Mouse (Mus musculus): ENCODE data around the gene Mmp27.

The Mmp27 gene

DNA sequence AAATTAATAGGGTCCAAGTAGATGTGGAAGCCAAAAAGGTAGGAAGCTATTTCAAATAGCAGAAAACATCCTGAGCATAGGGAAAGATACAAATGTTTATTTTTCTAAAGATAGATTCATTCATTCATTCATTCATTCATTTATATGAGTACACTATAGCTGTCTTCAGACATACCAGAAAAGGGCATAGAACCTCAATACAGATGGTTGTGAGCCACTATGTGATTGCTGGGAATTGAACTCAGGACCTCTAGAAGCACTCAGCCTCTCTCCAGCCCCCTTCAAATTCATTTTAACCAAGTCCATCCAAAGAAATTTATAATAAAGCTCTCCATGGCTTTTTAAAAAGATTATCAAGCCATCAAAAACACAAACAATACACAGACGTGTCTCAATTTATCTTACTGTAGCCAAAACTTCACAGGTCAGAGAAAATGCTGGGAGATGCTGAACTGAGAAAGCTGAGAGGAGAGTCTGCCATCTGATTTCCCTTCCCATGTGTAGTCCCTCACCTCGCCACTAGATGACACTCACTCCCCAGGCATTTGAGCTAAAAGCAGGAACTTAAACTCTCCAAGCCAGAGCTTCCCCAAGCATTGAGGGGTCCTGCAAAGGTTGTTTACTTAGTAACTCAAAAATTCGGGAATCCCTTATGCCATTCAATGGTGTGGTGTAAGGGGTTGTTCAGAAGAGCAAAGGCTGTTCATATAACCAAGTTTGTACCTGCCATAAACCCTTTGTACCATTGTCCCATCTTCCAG lies 32.0 kb downstream of the Mmp27 start:
- DNase-seq (ENCODE audit: inconsistent age in 2 of 2, low spot score in 1 of 2): peak; percentile 58 to 90

DNA sequence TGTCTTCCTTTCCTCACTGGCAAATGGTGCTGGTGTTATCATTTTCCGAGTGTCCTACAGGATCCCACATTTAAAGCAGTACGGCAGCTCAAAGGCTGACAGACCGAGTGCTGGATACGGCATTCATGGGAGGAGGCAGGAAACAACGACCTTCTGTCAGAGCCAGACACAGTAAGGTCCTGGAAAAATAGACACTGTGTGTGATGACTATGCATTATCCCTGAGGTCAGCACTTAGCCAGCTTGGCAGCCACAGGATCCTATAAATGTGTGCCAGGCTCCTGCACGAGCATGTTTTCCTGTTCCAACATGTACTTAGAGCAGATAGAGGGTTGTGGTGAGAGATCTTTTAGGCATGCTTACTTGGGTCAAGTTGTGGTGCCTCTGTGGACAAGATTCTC lies 32.8 kb downstream of the Mmp27 start:
- DNase-seq (ENCODE audit: inconsistent age in 2 of 2, low spot score in 1 of 2): no peak

DNA sequence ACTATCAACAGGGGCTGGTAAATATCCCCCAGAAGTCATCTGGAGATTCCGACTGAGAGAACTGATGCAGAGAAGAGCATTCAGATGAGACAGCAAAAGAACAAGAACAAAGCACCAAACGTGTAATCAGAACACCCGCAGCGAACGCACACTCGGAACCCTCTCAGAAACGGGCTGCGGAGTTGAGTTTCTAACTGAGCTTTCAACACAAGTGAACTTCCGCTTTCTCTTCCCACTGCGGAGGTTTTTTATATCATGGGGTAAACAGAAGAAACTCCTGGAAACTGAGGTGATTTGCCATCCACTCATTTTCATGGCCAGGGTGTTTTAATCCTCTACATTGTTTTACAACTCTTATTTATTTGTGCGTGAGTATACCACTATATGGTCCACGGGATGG lies 34.4 kb downstream of the Mmp27 start:
- DNase-seq (ENCODE audit: inconsistent age in 2 of 2, low spot score in 1 of 2): no peak

DNA sequence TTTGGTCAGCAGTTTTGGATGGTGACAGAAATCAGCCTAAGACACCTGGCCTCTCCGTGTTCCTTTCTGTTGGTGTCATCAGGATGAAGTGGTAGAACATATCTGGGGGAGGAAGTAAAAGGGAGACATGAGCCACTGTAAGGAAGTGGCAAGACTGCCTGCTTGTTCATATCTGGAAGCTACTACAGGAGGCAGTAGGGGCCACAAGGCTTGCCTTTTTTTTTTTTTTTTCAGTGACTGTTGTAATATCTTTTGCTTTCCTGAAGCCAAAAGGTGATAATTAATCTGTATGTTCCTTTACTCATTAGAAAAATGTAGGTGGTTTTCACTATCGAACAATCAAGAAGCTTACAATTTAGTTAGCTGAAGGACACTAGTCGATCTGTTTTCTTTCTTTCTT lies 51.4 kb downstream of the Mmp27 start:
- no peak for DNase-seq (ENCODE audit: inconsistent age in 2 of 2, low spot score in 1 of 2)

DNA sequence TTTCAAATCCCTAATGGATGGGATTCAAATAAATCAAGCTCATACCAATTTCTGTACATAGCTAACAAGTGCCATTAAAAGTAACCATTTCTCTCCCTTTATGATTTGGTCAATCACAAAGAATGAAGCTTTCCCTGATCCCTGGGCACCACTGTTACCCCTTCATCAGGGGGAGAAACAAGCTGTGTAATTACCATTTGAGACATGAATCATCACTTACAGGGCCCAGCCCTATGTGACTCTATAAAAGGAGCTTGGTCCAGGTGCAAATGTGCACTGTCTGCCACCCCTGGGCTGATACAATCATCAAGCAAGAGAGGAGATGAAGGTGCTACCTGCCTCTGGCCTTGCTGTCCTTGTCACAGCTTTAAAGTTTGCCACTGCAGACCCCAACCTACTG lies 56.7 kb downstream of the Mmp27 start, which contains the start of gene Mmp20:
Mmp20 (plus strand) TSS at position 301 of the 400 bp plus-strand sequence.
- DNase-seq (ENCODE audit: inconsistent age in 2 of 2, low spot score in 1 of 2): no peak
